Mouse (Mus musculus) kidney, postnatal 0 days (tissue): ENCODE measurements at regions not wholly inside any gene's neighbourhood (a gene's known extent, or its start where the extent isn't known, plus 50 kb on each side); places are given as distances from the start of the nearest gene placed in this dataset.

Experiments used
- ATAC-seq: fragments of 200-750 bp; cut with Nextera tagmentation; replicated peaks from 2 replicates; pipeline ENCODE4 v1.8.0; 2017; ENCODE audit warnings: low read depth, moderate number of reproducible peaks, moderate TSS enrichment, moderate library complexity; ENCODE audit not compliant: low FRiP score
- DNase-seq: peaks from one replicate; pipeline ENCODE4 v3.0.0-alpha.2; 2016; ENCODE audit warnings: low spot score
- H3K27ac ChIP-seq: fragments of 300-500 bp; sonication (generic); 2 replicates; pipeline ENCODE4 v1.5.1; 2014; ENCODE audit warnings: mild to moderate bottlenecking
- H3K27me3 ChIP-seq: fragments of 300-500 bp; sonication (generic); 2 replicates; pipeline ENCODE4 v1.6.1; 2014; ENCODE audit warnings: low read length, mixed read lengths; ENCODE audit not compliant: insufficient read depth
- H3K36me3 ChIP-seq: fragments of 300-500 bp; sonication (generic); 2 replicates; pipeline ENCODE4 v1.6.1; 2014; ENCODE audit warnings: low read length, mixed read lengths; ENCODE audit not compliant: insufficient read depth
- H3K4me1 ChIP-seq: fragments of 300-500 bp; sonication (generic); replicated peaks from 2 replicates; pipeline ENCODE4 v1.6.1; 2014; ENCODE audit warnings: antibody characterized with exemption, low read length, mixed read lengths; ENCODE audit not compliant: insufficient read depth
- H3K4me2 ChIP-seq: fragments of 300-500 bp; sonication (generic); 2 replicates; pipeline ENCODE4 v1.6.1; 2014; ENCODE audit warnings: mild to moderate bottlenecking, low read length, moderate library complexity, mixed read lengths
- H3K4me3 ChIP-seq: fragments of 300-500 bp; sonication (generic); replicated peaks from 2 replicates; pipeline ENCODE4 v1.5.1; 2014; ENCODE audit warnings: low read depth, low read length
- H3K9ac ChIP-seq: fragments of 300-500 bp; sonication (generic); 2 replicates; pipeline ENCODE4 v1.6.1; 2014; ENCODE audit warnings: low read depth, low read length
- H3K9me3 ChIP-seq: fragments of 300-500 bp; sonication (generic); replicated peaks from 2 replicates; pipeline ENCODE4 v1.6.1; 2016; ENCODE audit warnings: low read length, inconsistent platforms, mixed read lengths
- CTCF ChIP-seq: IDR thresholded peaks from 2 replicates; pipeline ENCODE4 v1.5.1; 2016; ENCODE audit warnings: antibody characterized with exemption, low read depth, mild to moderate bottlenecking, moderate library complexity
- WGBS: fragments of 180-500 bp; shearing (Covaris S2); extraction: QIAGEN DNeasy Blood & Tissue Kit; methylation state at CpG from one replicate; pipeline ENCODE4 v1.1.7; 2014; 5-methylcytosine and 5-hydroxymethylcytosine counted together

DNA sequence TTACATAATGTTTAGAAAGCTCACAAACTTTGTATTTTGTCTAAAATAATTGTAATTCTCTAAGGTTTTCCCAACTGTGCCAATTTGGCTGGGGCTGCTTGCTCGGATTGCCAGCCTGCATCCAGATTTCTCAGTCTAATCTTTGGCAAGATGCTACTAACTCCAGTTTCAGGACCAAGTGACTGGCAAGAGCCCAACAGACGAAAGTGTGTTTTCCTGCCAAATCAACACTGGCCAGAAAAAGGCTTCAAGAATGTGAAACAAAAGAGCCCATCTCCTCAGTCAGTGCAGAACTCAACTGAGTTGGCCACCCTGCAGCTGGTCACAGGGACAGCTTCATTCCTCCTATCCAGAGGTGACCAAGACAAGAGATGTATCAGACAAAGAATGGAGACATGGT, 627.3 kb upstream of the Acvr2a start:
- Histone ChIP-seq H3K4me3 (no peak overlapping the region), H3K9me3 (no peaks in the 10 kb centered on the region), H3K27me3 (no peaks in the 10 kb centered on the region), H3K4me1 (no peaks in the 10 kb centered on the region), H3K4me2 (no peak overlapping the region), H3K27ac (no peak overlapping the region), H3K36me3 (no peaks in the 10 kb centered on the region), H3K9ac (no peak overlapping the region)
- DNase-seq (no peak), ATAC-seq (no peak)
- TF ChIP-seq CTCF = no peak
- WGBS = 68% methylated on average over 2 of the region's 2 CpGs

DNA sequence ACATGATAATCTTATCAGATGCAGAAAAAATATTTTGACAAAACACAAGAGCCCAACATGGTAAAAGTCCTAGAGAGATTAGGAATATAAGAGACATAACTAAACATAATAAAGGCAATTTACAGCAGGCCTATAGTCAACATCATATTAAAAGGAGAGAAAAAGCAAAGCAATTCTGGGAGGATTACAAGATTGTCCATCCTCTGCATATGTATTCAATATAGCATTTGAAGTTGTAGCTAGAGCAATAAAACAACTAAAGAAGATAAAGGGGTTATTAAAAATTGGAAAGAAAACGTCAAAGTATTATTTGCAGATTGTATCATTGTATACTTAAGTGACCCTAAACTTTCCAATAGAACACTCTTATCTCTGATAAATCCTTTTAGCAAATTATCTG, 602.1 kb upstream of the Acvr2a start:
- TF ChIP-seq CTCF = no peak
- Histone ChIP-seq H3K4me1 (no peaks in the 10 kb centered on the region), H3K4me2 (no peak overlapping the region), H3K27ac (no peak overlapping the region), H3K9me3 (no peaks in the 10 kb centered on the region), H3K9ac (no peak overlapping the region), H3K4me3 (no peak overlapping the region), H3K36me3 (no peaks in the 10 kb centered on the region), H3K27me3 (no peaks in the 10 kb centered on the region)
- DNase-seq (no peak), ATAC-seq (no peak)
- WGBS = 59% methylated on average over 1 of the region's 1 CpGs

DNA sequence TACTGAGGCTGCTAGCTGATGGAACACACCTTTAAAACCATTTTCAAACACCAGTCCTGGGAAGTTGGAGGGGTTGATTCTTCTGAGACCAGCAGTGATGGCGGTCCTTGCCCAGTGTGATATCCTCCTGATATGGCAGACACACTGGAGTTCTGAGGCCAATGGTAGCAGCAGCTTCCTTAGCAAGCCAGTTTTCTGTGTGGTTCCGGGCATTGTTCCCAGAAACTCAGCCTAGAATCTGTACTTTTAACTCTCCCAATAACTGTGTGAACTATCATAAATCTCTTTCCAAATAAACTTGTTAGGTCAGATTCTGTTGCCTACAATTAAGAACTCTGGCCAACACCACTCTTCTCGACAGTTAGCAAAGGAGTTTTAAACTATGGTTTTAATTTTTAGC, 593.1 kb upstream of the Acvr2a start:
- ATAC-seq = no peak
- TF ChIP-seq CTCF = no peak
- peak; percentile 77 for DNase-seq
- Histone ChIP-seq H3K27ac (no peak overlapping the region), H3K4me3 (no peak overlapping the region), H3K4me2 (no peak overlapping the region), H3K9ac (no peak overlapping the region), H3K9me3 (no peaks in the 10 kb centered on the region), H3K27me3 (no peaks in the 10 kb centered on the region), H3K4me1 (no peaks in the 10 kb centered on the region), H3K36me3 (no peaks in the 10 kb centered on the region)
- 61% methylated on average over 3 of the region's 3 CpGs for WGBS

DNA sequence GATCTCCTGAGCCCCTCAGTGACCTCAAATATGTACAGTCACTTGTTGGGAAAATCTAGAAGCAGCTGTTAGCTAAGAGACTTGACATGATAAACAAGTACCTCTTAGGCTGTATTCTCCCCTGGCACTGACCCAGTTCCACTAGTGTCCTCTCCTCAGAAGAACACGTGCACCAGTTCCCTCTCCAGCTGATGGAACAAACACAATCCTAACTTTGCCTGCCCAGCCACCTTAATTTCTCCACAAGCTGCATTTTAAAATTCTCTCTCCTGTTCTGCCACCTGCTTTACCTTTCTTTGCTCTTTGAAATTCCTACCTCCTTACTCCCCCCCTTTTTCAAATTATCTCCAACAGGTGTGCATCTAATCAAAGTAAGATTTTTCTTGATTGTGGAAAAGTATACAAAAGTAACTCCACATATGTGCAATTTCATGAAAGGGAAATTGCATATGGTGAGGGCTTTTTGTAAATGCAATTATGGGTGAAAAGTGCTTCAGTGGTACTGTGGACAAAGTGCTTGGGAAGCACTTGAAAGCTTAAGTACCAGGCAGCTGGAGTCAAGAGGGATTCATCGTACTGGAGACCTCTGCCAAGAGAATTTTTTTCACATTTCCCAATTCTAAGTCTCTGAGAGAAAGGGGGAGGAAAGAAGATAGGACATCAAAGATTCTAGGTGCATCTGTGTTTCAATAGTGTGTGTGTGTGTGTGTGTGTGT, 590.7 kb upstream of the Acvr2a start:
- Histone ChIP-seq H3K27me3 (no peaks in the 10 kb centered on the region), H3K9me3 (no peaks in the 10 kb centered on the region), H3K36me3 (no peaks in the 10 kb centered on the region), H3K4me3 (no peak overlapping the region), H3K4me2 (no peak overlapping the region), H3K27ac (no peak overlapping the region), H3K9ac (no peak overlapping the region), H3K4me1 (no peaks in the 10 kb centered on the region)
- ATAC-seq = no peak
- DNase-seq = no peak
- 70% methylated on average over 2 of the region's 2 CpGs for WGBS
- TF ChIP-seq CTCF = no peak

DNA sequence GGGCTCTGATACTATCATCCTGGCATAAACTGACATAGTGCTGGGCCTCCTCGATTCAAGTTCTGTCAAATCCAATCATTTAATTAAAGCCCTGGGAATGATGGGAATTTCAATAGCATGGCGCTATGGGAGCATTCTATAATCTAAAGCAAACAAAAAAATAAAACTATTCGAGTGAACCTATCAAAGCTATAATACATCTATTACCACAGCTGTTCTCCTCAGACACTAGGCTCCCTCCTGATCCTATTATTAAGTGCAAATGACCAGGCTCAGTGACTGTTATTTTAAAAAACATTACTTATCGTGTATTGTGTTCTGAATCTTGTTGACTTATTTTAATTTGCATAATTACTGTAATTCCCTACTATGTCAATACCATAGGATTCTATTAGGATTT, 563.7 kb upstream of the Acvr2a start:
- Histone ChIP-seq H3K4me3 (no peak overlapping the region), H3K27me3 (no peaks in the 10 kb centered on the region), H3K9ac (no peak overlapping the region), H3K4me1 (no peaks in the 10 kb centered on the region), H3K27ac (no peak overlapping the region), H3K9me3 (no peaks in the 10 kb centered on the region), H3K4me2 (no peak overlapping the region), H3K36me3 (no peaks in the 10 kb centered on the region)
- TF ChIP-seq CTCF = no peak
- DNase-seq = no peak
- WGBS = 74% methylated on average over 4 of the region's 4 CpGs
- ATAC-seq = no peak

DNA sequence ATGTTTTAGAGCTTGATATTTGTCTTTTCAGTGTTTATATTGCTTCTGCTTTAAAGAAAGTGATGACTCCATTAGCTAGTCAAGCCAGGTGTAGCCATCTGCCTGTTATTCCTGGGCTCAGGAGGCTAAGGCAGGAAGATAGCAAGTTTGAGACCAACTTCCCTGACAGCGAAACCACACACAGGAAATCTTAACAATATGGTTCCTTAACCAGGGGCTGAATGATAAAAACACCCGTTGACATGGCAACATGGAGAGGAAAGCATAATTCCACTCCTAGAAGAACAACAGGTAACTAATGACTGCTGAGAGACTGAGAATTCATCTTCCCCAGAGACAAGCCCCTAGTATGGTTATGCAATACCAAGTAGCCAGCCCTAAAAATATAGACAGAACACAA, 553.6 kb upstream of the Acvr2a start:
- WGBS = 65% methylated on average over 2 of the region's 2 CpGs
- no peak for TF ChIP-seq CTCF
- DNase-seq (no peak), ATAC-seq (no peak)
- Histone ChIP-seq H3K4me1 (no peaks in the 10 kb centered on the region), H3K27ac (no peak overlapping the region), H3K4me3 (no peak overlapping the region), H3K9ac (no peak overlapping the region), H3K27me3 (no peaks in the 10 kb centered on the region), H3K4me2 (no peak overlapping the region), H3K36me3 (no peaks in the 10 kb centered on the region), H3K9me3 (no peaks in the 10 kb centered on the region)
